Mouse (Mus musculus): ENCODE measurements at regions not wholly inside any gene's neighbourhood (a gene's known extent, or its start where the extent isn't known, plus 50 kb on each side); places are given as distances from the start of the nearest gene placed in this dataset.

DNA sequence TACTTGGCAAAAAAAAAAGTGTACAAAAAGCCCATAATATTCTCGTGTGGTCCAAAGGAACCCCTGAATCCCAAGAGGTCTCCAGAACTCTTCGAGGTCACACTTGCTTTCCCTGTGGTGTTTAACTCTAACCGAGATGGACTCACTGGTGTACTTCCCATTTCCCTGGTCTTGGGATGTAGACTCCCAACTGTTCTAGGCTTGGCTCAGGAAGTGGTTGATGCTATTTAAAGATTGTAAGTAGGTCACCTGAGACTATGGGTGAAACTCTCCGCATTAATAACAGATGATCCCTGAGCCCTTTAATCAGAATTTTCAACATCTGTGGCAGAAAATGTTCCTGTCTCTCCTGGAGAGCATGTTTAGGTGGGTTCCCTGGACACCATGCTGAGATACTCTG is 185.6 kb upstream of the Gm15217 start:
- H3K4me1 ChIP-seq (replicated peaks; ENCODE audit: control insufficient read depth, insufficient read depth, low read length): no peaks in the 10 kb centered on the region
- no peaks in the 10 kb centered on the region for H3K9me3 ChIP-seq (ENCODE audit: control insufficient read depth)
- 83% methylated on average over 4 of the region's 4 CpGs for WGBS
- no peak overlapping the region for H3K27ac ChIP-seq (ENCODE audit: low read depth, low read length)
- H3K4me3 ChIP-seq (ENCODE audit: low read depth, low read length): no peak overlapping the region
- no peak overlapping the region for H3K9ac ChIP-seq (ENCODE audit: low read depth, low read length)
- H3K27me3 ChIP-seq (replicated peaks; ENCODE audit: control insufficient read depth, insufficient read depth, low read length): no peaks in the 10 kb centered on the region
- H3K4me2 ChIP-seq (replicated peaks; ENCODE audit: low read depth): no peak overlapping the region
- ATAC-seq: no peak
- H3K36me3 ChIP-seq (ENCODE audit: control insufficient read depth, insufficient read depth): no peaks in the 10 kb centered on the region
- TF ChIP-seq CTCF (IDR thresholded peaks at IDR 0.05; ENCODE audit: low read depth): no peak

DNA sequence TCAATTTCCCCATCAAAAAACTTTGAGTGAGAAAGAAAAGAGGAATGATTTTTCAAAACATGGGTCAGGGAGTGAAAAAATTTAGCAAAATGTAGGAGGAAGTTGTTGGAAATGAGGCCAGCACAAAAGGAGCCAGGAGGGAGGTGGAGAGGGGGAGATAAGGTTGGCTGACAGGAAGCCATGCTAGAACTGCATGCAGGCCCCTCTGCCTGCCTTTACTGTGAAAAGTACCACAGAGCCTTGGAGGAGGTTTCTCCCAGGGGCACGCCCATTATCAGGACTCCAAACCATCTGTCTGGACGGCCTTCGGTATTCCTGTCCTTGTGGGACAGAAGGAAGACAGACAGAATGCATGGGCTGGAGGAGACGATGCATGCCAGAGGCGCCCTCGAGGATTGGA is 183.3 kb upstream of the Gm15217 start:
- no peaks in the 10 kb centered on the region for H3K9me3 ChIP-seq (ENCODE audit: control insufficient read depth)
- no peak for TF ChIP-seq CTCF (IDR thresholded peaks at IDR 0.05; ENCODE audit: low read depth)
- H3K4me1 ChIP-seq (replicated peaks; ENCODE audit: control insufficient read depth, insufficient read depth, low read length): no peaks in the 10 kb centered on the region
- H3K9ac ChIP-seq (ENCODE audit: low read depth, low read length): no peak overlapping the region
- 72% methylated on average over 6 of the region's 6 CpGs for WGBS
- H3K4me2 ChIP-seq (replicated peaks; ENCODE audit: low read depth): no peak overlapping the region
- no peak overlapping the region for H3K4me3 ChIP-seq (ENCODE audit: low read depth, low read length)
- no peak for ATAC-seq
- no peak overlapping the region for H3K27ac ChIP-seq (ENCODE audit: low read depth, low read length)
- no peaks in the 10 kb centered on the region for H3K36me3 ChIP-seq (ENCODE audit: control insufficient read depth, insufficient read depth)
- no peaks in the 10 kb centered on the region for H3K27me3 ChIP-seq (replicated peaks; ENCODE audit: control insufficient read depth, insufficient read depth, low read length)

DNA sequence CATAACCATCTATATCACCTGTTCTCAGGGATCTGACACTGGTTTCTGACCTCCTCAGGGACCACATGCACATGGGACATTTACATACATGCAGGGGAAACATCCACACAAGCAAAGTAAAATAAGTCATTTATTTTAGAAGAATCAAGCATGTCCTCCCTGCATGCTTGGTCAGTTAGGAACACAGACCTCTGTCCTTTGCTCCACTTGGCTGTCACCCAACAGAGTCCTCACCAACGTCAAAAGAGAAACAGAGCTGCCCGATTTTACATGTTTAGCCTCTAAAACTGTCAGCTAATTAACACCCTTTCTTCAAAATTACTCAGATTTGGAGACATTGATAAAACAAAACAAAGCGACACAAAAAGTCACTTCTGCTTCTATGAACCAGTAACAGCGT is 176.4 kb upstream of the Gm15217 start:
- Histone ChIP-seq H3K9me3 (ENCODE audit: control insufficient read depth) (no peaks in the 10 kb centered on the region), H3K4me2 (replicated peaks; ENCODE audit: low read depth) (no peak overlapping the region), H3K27me3 (replicated peaks; ENCODE audit: control insufficient read depth, insufficient read depth, low read length) (no peaks in the 10 kb centered on the region), H3K4me3 (ENCODE audit: low read depth, low read length) (no peak overlapping the region), H3K27ac (ENCODE audit: low read depth, low read length) (no peak overlapping the region), H3K4me1 (replicated peaks; ENCODE audit: control insufficient read depth, insufficient read depth, low read length) (no peaks in the 10 kb centered on the region), H3K36me3 (ENCODE audit: control insufficient read depth, insufficient read depth) (no peaks in the 10 kb centered on the region), H3K9ac (ENCODE audit: low read depth, low read length) (no peak overlapping the region)
- WGBS: 77% methylated on average over 4 of the region's 4 CpGs
- ATAC-seq: no peak
- no peak for TF ChIP-seq CTCF (IDR thresholded peaks at IDR 0.05; ENCODE audit: low read depth)

DNA sequence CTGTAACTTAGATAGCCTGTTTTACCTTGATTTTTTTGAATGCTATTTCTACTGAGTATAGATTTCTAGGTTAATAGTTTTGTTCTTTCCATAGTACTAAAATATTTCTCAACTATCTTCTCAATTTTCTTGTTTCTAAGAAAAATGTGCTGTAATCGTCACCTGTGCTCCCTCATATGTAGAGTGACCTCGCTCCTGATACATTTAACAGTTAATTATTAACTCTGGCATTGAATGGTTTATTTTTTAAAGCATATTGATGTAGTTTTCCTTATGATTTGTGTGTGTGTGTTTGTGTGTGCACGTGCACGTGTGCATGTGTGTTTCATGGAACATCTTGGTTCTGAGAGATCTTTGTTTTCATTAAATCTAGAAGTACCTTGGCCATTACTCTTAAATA is 158.7 kb upstream of the Gm15217 start:
- H3K9me3 ChIP-seq (ENCODE audit: control insufficient read depth): no peaks in the 10 kb centered on the region
- no peak for ATAC-seq
- H3K36me3 ChIP-seq (ENCODE audit: control insufficient read depth, insufficient read depth): no peaks in the 10 kb centered on the region
- no peak overlapping the region for H3K9ac ChIP-seq (ENCODE audit: low read depth, low read length)
- H3K4me3 ChIP-seq (ENCODE audit: low read depth, low read length): no peak overlapping the region
- H3K4me2 ChIP-seq (replicated peaks; ENCODE audit: low read depth): no peak overlapping the region
- no peak overlapping the region for H3K27ac ChIP-seq (ENCODE audit: low read depth, low read length)
- H3K4me1 ChIP-seq (replicated peaks; ENCODE audit: control insufficient read depth, insufficient read depth, low read length): no peaks in the 10 kb centered on the region
- TF ChIP-seq CTCF (IDR thresholded peaks at IDR 0.05; ENCODE audit: low read depth): no peak
- H3K27me3 ChIP-seq (replicated peaks; ENCODE audit: control insufficient read depth, insufficient read depth, low read length): no peaks in the 10 kb centered on the region
- WGBS: 50% methylated on average over 4 of the region's 4 CpGs

DNA sequence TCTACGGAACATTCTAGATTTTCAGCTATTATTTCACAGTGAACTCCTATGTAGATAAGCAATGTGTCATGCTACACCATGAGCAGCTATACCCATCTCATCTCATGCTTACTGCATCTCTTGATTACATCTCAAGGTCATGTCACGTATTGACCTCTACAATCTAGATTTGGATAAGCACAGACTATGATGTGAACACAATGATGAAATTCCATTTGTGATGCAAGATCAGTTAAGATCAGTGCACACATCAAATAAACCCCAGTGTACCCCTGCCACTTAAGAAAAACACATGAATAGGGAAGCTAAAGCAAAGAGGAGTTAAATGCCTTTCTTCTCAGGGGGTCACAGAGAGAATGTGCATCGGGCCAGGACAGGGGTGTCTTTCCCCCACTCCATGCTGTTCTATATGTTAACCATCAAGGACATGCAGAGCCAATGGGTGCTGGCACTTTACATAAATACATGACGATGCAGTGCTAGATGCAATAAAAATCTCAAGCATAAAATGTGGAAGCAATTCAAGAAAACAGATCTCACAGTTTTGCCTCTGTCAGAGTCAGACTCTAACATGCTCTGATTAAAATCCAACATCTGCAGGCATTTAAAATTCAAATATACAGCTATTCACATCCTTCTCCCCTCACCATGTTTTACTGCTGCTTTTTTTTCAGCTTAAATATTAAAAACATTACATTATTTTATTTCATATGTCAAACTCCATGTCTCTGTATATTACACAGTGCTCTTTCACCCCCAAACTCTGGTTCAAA is 157.1 kb upstream of the Gm15217 start:
- Histone ChIP-seq H3K4me3 (ENCODE audit: low read depth, low read length) (no peak overlapping the region), H3K4me1 (replicated peaks; ENCODE audit: control insufficient read depth, insufficient read depth, low read length) (no peaks in the 10 kb centered on the region), H3K27me3 (replicated peaks; ENCODE audit: control insufficient read depth, insufficient read depth, low read length) (no peaks in the 10 kb centered on the region), H3K9ac (ENCODE audit: low read depth, low read length) (no peak overlapping the region), H3K4me2 (replicated peaks; ENCODE audit: low read depth) (no peak overlapping the region), H3K27ac (ENCODE audit: low read depth, low read length) (no peak overlapping the region), H3K9me3 (ENCODE audit: control insufficient read depth) (no peaks in the 10 kb centered on the region), H3K36me3 (ENCODE audit: control insufficient read depth, insufficient read depth) (no peaks in the 10 kb centered on the region)
- no peak for TF ChIP-seq CTCF (IDR thresholded peaks at IDR 0.05; ENCODE audit: low read depth)
- 84% methylated on average over 4 of the region's 4 CpGs for WGBS
- ATAC-seq: no peak

DNA sequence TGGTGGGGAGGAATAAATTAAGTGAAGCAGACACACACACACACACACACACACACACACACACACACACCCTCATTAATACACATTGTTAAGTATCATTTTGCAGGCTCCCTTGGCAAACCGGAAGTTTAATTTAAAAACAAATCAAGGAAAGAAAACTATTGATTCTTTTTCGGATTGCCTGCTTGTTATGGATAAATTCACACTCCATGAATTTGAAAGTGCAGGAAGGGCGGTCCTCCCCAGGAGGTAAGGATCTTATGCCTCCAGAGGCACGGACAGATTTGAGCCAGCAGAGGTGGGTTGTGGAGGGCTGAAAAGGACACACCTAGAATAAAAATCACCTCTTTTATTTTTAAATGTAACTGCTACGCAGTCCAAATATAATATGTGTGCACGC is 156.2 kb upstream of the Gm15217 start:
- Histone ChIP-seq H3K9ac (ENCODE audit: low read depth, low read length) (no peak overlapping the region), H3K9me3 (ENCODE audit: control insufficient read depth) (no peaks in the 10 kb centered on the region), H3K36me3 (ENCODE audit: control insufficient read depth, insufficient read depth) (no peaks in the 10 kb centered on the region), H3K27ac (ENCODE audit: low read depth, low read length) (no peak overlapping the region), H3K4me2 (replicated peaks; ENCODE audit: low read depth) (no peak overlapping the region), H3K4me1 (replicated peaks; ENCODE audit: control insufficient read depth, insufficient read depth, low read length) (no peaks in the 10 kb centered on the region), H3K27me3 (replicated peaks; ENCODE audit: control insufficient read depth, insufficient read depth, low read length) (no peaks in the 10 kb centered on the region), H3K4me3 (ENCODE audit: low read depth, low read length) (no peak overlapping the region)
- TF ChIP-seq CTCF (IDR thresholded peaks at IDR 0.05; ENCODE audit: low read depth): no peak
- ATAC-seq: no peak
- WGBS: 80% methylated on average over 6 of the region's 6 CpGs

Data from intestine, postnatal 0 days (tissue).